Mouse (Mus musculus): Measurements from ENCODE around the gene Adcy5. TPM values are rescaled to one million over a fixed set of nuclear protein-coding genes. Genes with fewer than 3 reads are reported as not detected.
A peak's percentile ranks its signal among the peaks of the same experiment; 100 is the strongest.

The Adcy5 gene
- total RNA-seq, 2 experiments from 2014 or later = not detected

DNA sequence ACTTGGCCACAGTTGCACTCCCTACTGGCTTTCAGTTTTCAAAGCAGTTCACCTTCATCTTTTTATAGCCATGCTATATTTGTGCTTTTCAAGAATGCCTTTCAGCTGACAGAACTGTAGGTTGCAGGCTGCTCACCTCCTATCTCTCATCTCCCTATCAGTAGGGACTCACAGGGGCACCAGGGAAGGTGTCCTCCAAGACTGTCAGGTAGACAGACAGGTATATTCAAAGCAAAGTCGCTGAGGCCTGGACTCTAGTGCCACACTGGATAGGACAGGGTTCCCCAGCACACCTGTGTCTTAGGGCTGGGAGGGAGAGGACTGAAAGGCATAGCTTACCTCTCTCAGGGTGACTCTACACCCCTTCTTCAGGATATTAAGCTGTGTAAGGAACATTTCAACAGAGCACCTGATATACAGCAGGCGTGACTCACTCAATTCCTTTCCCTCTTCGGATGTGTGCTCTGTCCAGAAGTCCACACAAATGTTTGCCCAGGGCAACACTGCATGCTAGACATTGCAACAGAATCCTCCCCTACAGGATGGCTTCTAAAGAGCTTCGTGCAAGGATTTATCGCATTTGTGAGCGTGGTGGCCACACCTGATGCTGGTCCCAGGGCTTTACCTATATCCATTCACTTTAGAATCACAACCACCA, 153.9 kb downstream of the Adcy5 start:
- no peak for ATAC-seq (replicated peaks; ENCODE audit: poor library complexity)

DNA sequence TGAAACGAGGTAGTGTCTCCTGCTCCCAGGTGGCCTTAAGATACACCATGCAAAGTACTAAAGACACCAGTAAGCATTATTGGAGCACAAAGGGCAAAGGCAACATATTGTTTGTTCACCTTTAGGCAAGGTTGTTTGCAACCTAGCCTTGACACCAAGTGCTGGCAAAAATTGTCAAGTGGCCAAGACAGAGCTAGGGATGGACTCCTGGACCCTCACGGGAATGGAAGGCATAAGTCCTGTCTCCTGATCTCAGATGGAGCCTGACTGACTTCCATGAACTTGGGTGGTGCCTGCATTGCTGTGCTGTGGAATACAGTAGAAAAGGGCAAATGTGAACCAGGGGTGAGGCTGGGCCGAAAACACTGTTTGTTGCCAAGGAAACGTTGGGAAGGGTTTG, 155.0 kb downstream of the Adcy5 start:
- ATAC-seq (replicated peaks; ENCODE audit: poor library complexity) = no peak

DNA sequence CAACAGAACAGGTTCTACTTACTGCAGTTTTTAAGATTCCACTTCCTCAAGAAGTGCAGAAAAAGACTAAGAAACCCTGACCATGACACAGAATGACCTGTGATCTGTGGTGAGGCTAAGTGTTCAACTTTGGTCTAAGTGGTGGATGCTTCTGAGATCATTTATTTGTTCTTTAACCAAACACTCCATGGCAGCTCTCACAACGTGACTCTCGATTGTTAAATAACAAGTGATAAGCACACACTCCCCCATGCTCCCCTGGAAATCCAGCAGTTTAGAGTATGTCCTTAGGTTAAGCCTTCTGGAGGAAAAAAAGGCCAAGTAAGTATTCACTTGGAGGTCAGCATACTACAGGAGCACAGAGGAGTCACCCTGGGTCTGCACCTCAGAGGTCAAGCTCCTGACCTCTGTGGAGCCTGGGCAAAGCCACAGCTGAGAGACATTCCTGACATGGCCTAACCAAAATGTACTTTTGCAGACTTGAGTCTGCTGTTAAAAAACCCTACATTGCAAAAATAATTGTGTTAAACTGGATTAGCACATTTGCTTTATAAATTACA, 156.0 kb downstream of the Adcy5 start:
- ATAC-seq (replicated peaks; ENCODE audit: poor library complexity) = no peak

DNA sequence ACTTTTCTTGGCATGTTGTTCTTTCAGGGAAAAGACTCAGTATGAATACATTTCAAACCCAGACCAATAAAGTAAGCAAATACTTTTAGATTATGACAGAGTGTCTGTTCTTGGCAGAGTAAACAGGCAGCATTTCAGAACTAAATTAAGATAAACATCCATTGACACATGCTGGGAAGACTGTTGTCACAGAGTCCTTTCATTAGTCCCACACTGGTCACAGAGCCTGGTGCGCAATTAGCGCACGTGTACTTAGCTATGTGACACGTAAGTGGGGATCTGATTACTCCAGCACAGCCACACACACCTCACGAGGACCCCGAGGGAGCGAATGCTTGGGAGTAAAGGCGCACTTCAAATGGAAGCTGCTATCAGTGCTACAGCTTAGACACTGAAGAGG, 156.9 kb downstream of the Adcy5 start:
- ATAC-seq (replicated peaks; ENCODE audit: poor library complexity) = no peak

DNA sequence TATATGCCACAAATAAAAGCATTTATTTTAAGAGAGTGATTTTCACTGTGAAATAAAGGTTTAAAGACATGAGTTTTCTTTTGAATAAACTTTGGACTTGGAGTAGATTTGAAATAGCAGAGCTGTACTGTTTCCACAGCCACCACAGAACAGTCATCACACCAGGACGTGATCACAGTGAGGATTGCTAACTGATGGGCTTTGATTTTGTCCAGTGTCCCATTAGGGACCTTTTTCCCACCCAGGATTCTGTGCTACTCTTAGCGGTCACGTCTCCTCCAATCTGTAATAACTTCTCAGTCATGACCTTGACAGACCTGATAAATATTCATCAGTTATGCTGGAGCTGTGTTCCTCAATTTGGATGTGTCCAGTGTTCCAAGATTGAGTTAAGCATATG, 160.8 kb downstream of the Adcy5 start:
- ATAC-seq (replicated peaks; ENCODE audit: poor library complexity) = no peak

DNA sequence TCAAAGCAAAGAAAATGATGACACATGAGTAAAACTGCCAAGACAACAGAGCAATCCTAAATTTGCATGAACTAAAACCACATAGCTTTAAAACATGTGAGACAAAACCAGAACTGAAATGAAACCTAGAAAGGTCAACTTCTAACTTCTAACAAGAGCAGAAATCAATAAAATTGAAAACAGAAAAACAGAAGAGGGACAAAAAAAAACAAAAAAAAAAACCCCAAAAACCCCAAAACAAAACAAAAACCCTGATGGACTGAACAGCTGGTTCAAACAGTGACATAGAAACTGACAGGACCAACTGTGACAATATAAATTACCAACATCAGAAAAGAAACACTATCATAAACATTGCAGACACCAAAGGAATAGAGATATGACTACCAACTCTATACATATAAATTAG, 162.2 kb downstream of the Adcy5 start:
- no peak for ATAC-seq (replicated peaks; ENCODE audit: poor library complexity)

DNA sequence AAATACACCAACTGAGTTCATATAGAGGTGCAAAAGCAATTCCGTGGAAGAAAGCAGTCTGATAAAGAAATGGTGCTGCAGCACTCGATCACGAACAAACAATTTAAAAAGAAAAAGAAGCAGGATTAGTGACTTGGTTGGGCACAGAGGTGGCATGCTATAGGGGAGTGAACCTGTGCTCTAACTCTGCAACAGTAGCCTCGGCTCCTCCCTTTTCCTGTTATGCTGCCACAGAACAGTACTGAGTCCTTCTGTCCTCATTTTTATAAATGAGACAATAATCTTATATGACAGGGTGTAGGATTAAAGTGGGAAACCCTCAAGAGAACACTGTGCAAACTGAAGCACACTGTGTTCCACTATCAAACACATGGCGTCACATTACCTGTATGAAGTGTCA, 162.8 kb downstream of the Adcy5 start:
- ATAC-seq (replicated peaks; ENCODE audit: poor library complexity) = 0 out of 2 replicates have a peak, but pooled peaks have one; percentile 27

DNA sequence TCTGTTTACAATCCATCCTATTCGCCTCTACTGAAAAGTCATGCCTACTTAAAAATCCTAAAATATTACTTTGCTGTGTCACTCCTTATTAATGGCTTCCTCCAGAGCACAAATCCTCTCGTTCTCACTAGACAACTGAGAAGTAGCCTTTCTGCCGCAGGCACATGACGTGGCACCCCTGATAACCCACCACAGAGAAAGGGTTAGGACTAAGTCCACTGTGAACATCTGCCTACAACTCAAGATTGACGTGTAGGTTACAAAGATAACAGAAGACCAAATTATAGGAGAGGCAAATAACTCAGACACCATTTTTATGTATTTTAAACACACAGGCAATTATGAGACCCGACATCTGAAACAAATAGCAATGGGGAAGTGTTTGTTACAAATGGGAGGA, 163.7 kb downstream of the Adcy5 start:
- ATAC-seq (replicated peaks; ENCODE audit: poor library complexity) = peak; percentile 87

DNA sequence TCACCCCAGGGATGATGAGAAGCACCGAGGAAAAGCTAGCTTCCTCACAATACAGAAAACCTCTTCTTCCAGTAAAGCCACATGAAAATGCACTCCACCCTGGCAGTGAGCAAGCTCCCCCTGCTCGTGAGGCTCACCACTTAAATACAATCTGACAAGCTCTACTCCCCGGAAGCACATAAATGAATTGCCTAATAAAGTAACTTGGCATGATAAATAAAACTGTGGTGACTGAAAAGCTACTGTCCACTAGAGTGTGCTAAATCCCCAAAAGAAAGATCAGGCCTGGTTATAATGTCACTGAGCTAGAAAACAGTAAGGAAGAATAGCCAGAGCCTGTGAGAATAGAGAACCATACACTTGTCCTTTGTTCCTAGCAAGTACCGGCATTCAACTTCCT, 164.7 kb downstream of the Adcy5 start:
- ATAC-seq (replicated peaks; ENCODE audit: poor library complexity) = peak; percentile 81

DNA sequence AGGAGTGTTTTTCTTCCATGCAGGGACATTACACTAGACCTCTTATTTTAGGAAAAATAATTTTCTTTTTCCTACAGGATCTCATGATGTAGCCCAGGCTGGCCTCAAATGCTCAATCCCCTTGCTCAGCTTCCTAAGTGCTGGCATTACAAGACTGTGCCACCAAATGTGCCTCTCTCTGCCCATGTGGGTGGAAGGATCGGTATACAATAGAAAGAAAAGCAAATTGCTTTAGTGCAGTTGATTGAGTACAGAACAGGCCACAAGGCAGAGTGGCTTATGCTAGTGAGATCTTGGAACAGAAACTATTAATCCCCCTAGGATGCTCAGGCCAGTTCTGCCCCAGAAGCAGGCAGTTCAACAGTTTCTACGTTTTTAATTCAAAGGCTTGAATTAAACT, 165.1 kb downstream of the Adcy5 start:
- no peak for ATAC-seq (replicated peaks; ENCODE audit: poor library complexity)

DNA sequence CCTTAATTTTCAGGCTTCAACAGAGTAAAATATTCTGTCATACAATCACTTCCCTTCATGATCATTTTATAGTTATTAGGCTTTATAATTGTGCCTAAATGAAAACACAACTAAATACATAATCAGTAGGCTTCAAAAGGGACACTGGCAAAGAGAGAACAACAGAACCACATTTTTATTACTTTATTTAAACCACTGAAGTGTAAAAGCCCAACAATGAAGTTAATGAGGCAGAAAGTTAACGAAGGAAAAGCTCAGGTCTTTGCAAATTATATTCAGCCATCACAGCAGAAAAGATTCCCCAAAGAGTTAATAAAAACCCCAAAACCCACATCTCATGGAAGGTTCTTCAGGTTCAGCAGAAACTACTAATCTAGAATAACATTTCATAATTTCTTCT, 175.8 kb downstream of the Adcy5 start:
- ATAC-seq (replicated peaks; ENCODE audit: poor library complexity) = no peak

Other genes starting within 250 kb of the Adcy5 start
- 75.9 and 108 TPM in 2 replicates for gene Hacd2, start 132.4 kb upstream of the Adcy5 start, total RNA-seq (2015)
- 11.0 and 12.2 TPM in 2 replicates for gene Hacd2, start 132.4 kb upstream of the Adcy5 start, total RNA-seq (2017)
- gene Sec22a, start 209.0 kb downstream of the Adcy5 start, total RNA-seq (2015) = 12.4 and 19.4 TPM in 2 replicates
- 6.2 and 13.3 TPM in 2 replicates for gene Sec22a, start 209.0 kb downstream of the Adcy5 start, total RNA-seq (2017)

Data from megakaryocyte progenitor cell, adult 5-6 weeks (primary cell).